Mouse (Mus musculus): ENCODE results near the gene Nek7. TPM values are rescaled to one million over a fixed set of nuclear protein-coding genes. Genes with fewer than 3 reads are reported as not detected.

Gene Nek7
- polyA plus RNA-seq, 1 experiment = 0.92 TPM

DNA sequence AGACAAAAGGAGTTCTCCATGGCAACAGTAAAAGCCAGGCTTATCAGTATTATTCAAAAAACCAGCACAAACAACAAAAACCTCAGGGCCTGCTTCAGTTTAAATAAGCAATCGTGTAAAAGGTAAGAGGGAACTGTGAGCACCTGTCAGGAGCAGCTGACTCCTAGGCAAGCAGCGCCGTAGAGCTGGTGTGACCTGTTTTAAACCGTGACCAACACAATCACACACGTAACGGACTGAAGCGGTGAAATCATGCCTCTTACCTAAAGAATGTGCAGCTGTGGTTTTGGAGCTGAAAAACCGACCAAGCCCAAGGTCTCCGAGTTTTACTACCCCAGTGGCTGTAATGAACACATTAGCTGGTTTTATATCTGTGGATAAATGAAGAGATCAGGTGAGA, 104.6 kb downstream of the Nek7 start:
- no peaks in the 10 kb centered on the region for H3K4me1 ChIP-seq (ENCODE audit: control insufficient read depth)
- TF ChIP-seq TAL1 (IDR thresholded peaks at IDR 0.05; ENCODE audit: low read length) = no peak
- no peak for TF ChIP-seq GATA1 (IDR thresholded peaks at IDR 0.05; ENCODE audit: low read length)

DNA sequence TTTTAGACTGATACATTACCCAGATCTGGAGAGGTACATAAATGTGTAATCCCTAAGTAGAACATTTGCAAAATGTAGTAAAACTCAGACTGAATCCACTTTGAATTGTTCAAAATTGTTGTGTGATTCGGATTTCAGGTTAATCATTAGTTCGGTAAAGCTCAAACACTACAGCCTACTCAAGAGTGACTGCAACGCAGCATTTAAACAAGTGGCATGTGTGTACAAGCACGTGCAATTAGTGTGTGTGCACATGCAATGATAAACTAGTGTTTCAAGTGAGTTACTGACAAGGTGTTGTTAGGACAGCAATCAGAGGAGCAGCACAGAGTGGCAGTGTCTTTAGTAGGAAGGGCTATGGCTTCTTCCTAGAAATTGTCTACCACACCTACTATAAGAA, 106.0 kb downstream of the Nek7 start:
- H3K4me3 ChIP-seq (replicated peaks) = no peak overlapping the region
- H3K36me3 ChIP-seq (ENCODE audit: control insufficient read depth) = peaks cover 8% of the 10 kb centered on the region
- no peak for TF ChIP-seq TAL1 (IDR thresholded peaks at IDR 0.05; ENCODE audit: low read length)
- no peak for TF ChIP-seq GATA1 (IDR thresholded peaks at IDR 0.05; ENCODE audit: low read length)
- no peaks in the 10 kb centered on the region for H3K9me3 ChIP-seq (ENCODE audit: control insufficient read depth, low read length)
- no peaks in the 10 kb centered on the region for H3K27me3 ChIP-seq (ENCODE audit: control insufficient read depth)
- H3K4me1 ChIP-seq (ENCODE audit: control insufficient read depth) = no peaks in the 10 kb centered on the region

More for the DNA sequence above, 104.6 kb downstream of the Nek7 start:
- no peaks in the 10 kb centered on the region for H3K9me3 ChIP-seq (ENCODE audit: control insufficient read depth, low read length)
- no peaks in the 10 kb centered on the region for H3K27me3 ChIP-seq (ENCODE audit: control insufficient read depth)
- H3K4me3 ChIP-seq (replicated peaks) = no peak overlapping the region
- peaks cover 8% of the 10 kb centered on the region for H3K36me3 ChIP-seq (ENCODE audit: control insufficient read depth)

DNA sequence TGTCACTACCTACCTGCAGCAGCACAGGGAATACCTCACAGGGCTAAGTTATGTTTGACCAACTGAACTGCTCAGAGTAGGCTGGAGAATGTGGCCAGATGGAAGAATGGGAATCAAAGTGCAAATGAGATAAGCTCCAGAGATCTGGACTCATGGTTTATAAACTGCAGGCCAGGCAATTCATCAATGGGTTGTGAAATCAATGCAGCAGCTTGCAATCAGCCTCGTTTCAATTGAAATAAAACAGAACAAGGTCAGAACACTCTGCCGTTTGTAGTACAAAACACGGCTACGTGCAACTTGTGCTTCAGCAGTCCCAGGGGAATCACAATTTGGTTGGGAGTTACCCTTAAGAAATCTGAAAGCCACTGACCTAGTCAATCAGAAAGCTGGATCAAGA, 109.4 kb downstream of the Nek7 start:
- Histone ChIP-seq H3K27me3 (ENCODE audit: control insufficient read depth) (no peaks in the 10 kb centered on the region), H3K36me3 (ENCODE audit: control insufficient read depth) (peaks cover 3% of the 10 kb centered on the region), H3K4me3 (replicated peaks) (no peak overlapping the region), H3K4me1 (ENCODE audit: control insufficient read depth) (no peaks in the 10 kb centered on the region), H3K9me3 (ENCODE audit: control insufficient read depth, low read length) (no peaks in the 10 kb centered on the region)
- no peak for TF ChIP-seq TAL1 (IDR thresholded peaks at IDR 0.05; ENCODE audit: low read length)
- no peak for TF ChIP-seq GATA1 (IDR thresholded peaks at IDR 0.05; ENCODE audit: low read length)

DNA sequence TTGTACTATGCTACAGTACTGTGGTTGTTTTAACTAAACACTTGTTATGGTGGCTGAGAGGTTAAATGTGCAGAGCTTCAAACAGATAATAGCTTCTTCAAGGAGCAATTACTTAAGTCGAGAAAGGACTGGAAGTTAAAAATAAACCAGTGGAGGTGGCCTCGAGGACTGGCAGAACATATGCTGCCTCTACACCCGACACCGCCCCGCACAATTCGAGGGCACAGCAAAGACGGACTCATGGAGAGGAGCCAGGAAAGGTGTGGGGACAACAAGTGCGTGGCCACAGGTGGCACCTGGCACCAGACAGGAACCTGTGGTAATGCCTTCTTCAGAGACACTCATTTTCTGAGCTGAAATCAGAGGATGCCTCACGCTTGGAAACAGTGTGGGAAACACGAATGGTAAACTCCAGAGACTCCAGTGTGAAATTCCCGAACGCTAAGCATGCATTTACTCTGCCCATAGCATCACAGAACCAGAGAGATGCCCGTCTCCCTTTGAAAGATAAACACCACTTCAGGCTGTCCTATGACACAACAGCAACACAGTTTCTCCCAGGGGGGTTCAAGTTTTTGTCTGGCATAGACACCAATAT, 112.4 kb downstream of the Nek7 start:
- no peaks in the 10 kb centered on the region; the same call in 1 of the 2 replicates for H3K36me3 ChIP-seq (ENCODE audit: control insufficient read depth)
- no peaks in the 10 kb centered on the region for H3K27me3 ChIP-seq (ENCODE audit: control insufficient read depth)
- TF ChIP-seq TAL1 (IDR thresholded peaks at IDR 0.05; ENCODE audit: low read length) = no peak
- TF ChIP-seq GATA1 (IDR thresholded peaks at IDR 0.05; ENCODE audit: low read length) = no peak
- no peaks in the 10 kb centered on the region for H3K9me3 ChIP-seq (ENCODE audit: control insufficient read depth, low read length)
- no peaks in the 10 kb centered on the region for H3K4me1 ChIP-seq (ENCODE audit: control insufficient read depth)
- H3K4me3 ChIP-seq (replicated peaks) = no peak overlapping the region

DNA sequence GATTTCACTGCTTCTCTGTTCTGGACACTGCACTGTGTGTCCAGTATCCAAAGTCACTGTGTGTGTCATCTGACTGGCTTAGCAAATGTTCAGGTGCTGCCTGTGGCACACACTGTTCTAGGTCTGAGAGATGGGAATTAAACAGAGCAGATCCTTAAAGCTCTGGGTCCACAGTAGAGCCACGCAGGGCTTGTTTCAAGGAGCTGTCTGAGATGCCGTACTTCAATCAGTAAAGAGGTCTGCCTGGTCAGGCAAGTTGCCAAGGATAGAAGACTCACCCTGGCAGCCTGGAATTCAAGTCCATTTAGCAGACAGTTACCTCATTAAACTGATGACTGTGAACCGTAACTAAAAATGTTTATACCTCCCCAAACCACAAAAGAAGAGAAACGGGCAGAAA, 112.9 kb downstream of the Nek7 start:
- H3K36me3 ChIP-seq (ENCODE audit: control insufficient read depth) = no peaks in the 10 kb centered on the region
- no peak for TF ChIP-seq TAL1 (IDR thresholded peaks at IDR 0.05; ENCODE audit: low read length)
- no peak for TF ChIP-seq GATA1 (IDR thresholded peaks at IDR 0.05; ENCODE audit: low read length)
- no peaks in the 10 kb centered on the region for H3K4me1 ChIP-seq (ENCODE audit: control insufficient read depth)
- no peaks in the 10 kb centered on the region for H3K9me3 ChIP-seq (ENCODE audit: control insufficient read depth, low read length)
- H3K27me3 ChIP-seq (ENCODE audit: control insufficient read depth) = no peaks in the 10 kb centered on the region
- no peak overlapping the region for H3K4me3 ChIP-seq (replicated peaks)

DNA sequence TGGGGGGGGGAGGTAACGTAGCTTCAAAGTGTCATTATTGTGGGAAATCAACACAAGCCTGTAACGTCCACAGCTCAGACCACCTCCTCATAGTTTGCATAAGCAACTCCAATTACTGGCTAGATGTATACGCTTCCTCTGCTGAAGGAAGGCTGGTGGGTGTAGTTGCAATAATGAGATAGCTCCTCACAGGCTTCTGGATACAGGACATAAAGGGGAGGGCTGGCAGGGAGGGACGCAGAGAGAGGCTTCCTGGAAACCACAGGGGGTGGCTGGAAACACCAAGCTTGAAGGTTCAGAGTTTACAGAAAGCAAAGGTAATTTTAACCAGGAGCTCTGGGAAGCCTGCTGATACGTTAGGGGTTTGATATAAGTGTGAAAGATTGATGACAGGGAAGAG, 115.7 kb downstream of the Nek7 start:
- no peak overlapping the region for H3K4me3 ChIP-seq (replicated peaks)
- no peaks in the 10 kb centered on the region for H3K4me1 ChIP-seq (ENCODE audit: control insufficient read depth)
- H3K9me3 ChIP-seq (ENCODE audit: control insufficient read depth, low read length) = no peaks in the 10 kb centered on the region
- TF ChIP-seq TAL1 (IDR thresholded peaks at IDR 0.05; ENCODE audit: low read length) (no peak), GATA1 (IDR thresholded peaks at IDR 0.05; ENCODE audit: low read length) (no peak)
- H3K36me3 ChIP-seq (ENCODE audit: control insufficient read depth) = peaks cover 5% of the 10 kb centered on the region
- H3K27me3 ChIP-seq (ENCODE audit: control insufficient read depth) = no peaks in the 10 kb centered on the region

DNA sequence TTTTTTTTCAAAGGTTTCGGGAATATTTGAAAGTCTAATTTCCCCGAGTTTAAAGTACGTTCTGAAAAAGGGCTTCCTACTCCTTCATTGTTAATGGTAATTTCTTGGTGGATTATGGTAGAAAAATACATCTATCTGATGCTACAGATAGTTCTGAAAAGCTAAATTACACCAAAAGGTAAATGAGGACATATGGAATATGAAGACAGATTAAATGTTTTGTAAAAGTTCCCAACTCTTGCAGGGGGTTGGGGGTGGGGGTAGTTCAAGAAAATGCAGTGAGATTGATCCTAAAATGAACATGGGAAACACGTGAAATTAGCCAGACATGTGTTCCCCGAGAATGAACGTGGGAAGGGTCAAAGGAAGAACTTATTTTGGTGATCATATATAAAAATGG, 119.2 kb downstream of the Nek7 start:
- no peaks in the 10 kb centered on the region for H3K27me3 ChIP-seq (ENCODE audit: control insufficient read depth)
- H3K36me3 ChIP-seq (ENCODE audit: control insufficient read depth) = peaks cover 16% of the 10 kb centered on the region
- no peak overlapping the region for H3K4me3 ChIP-seq (replicated peaks)
- TF ChIP-seq TAL1 (IDR thresholded peaks at IDR 0.05; ENCODE audit: low read length) = no peak
- no peak for TF ChIP-seq GATA1 (IDR thresholded peaks at IDR 0.05; ENCODE audit: low read length)
- no peaks in the 10 kb centered on the region for H3K4me1 ChIP-seq (ENCODE audit: control insufficient read depth)
- H3K9me3 ChIP-seq (ENCODE audit: control insufficient read depth, low read length) = no peaks in the 10 kb centered on the region

DNA sequence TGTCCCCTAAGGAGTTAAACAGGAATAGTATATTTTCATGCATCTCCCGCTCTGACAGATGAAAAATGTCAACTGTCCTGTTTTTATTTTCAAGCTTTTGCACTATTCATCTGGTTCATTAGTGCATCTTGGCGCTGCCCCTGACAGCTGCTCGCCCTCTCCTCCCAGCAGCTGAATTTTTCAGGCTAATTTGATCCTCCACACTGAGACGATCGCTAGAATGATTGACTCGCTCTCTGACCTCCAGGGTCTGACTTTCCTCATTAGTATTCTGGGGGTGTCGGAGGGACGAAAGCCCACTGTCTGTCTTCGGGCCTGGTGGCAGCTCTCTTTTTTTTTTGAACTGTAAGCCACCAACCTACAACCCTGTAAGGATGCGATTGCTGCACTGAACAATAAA, 119.8 kb downstream of the Nek7 start:
- TF ChIP-seq GATA1 (IDR thresholded peaks at IDR 0.05; ENCODE audit: low read length) (no peak), TAL1 (IDR thresholded peaks at IDR 0.05; ENCODE audit: low read length) (no peak)
- Histone ChIP-seq H3K9me3 (ENCODE audit: control insufficient read depth, low read length) (no peaks in the 10 kb centered on the region), H3K4me1 (ENCODE audit: control insufficient read depth) (no peaks in the 10 kb centered on the region), H3K27me3 (ENCODE audit: control insufficient read depth) (no peaks in the 10 kb centered on the region), H3K36me3 (ENCODE audit: control insufficient read depth) (peaks cover 19% of the 10 kb centered on the region), H3K4me3 (replicated peaks) (no peak overlapping the region)

DNA sequence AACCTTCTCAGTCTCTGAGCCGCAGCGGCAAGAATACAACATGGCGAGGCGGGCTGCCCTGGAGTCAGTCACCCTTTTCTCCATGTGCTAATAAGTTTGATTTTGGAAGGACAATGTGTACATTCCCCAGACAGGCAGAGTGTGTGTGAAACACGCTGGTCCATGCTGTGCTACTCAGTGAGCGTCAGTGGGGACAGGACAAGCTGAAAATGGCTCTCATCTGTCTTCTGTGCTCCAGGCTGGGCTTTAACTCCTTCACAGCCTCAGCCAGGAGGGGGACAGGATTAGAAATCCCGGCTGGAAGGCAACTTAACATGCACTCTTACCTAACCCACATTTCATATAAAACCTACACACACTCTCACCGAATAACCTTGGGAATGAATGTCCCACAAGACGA, 120.5 kb downstream of the Nek7 start:
- TF ChIP-seq TAL1 (IDR thresholded peaks at IDR 0.05; ENCODE audit: low read length) (no peak), GATA1 (IDR thresholded peaks at IDR 0.05; ENCODE audit: low read length) (no peak)
- Histone ChIP-seq H3K4me1 (ENCODE audit: control insufficient read depth) (no peaks in the 10 kb centered on the region), H3K27me3 (ENCODE audit: control insufficient read depth) (no peaks in the 10 kb centered on the region), H3K9me3 (ENCODE audit: control insufficient read depth, low read length) (no peaks in the 10 kb centered on the region), H3K36me3 (ENCODE audit: control insufficient read depth) (peaks cover 19% of the 10 kb centered on the region), H3K4me3 (replicated peaks) (no peak overlapping the region)
